Mouse (Mus musculus) liver, embryonic 14.5 days (tissue): Measurements from ENCODE around the gene Tmcc3. TPM values are rescaled to one million over a fixed set of nuclear protein-coding genes. Genes with fewer than 3 reads are reported as not detected.

Experiments
- ATAC-seq: fragments of 200-750 bp; cut with Nextera tagmentation; 2 replicates; pipeline ENCODE4 v1.8.0; 2017; ENCODE audit warnings: moderate number of reproducible peaks, mild to moderate bottlenecking, moderate library complexity; ENCODE audit not compliant: insufficient read depth
- DNase-seq, 3 experiments: peaks; one replicate each; pipeline ENCODE4 v3.0.0-alpha.2; 2012 to 2013; ENCODE audit warnings: low read depth in 3 of 3, low spot score in 3 of 3
- H3K27ac ChIP-seq: fragments of 300-500 bp; sonication (generic); 2 replicates; pipeline ENCODE4 v1.5.1; 2014; ENCODE audit warnings: moderate library complexity, mild to moderate bottlenecking, control low read depth, inconsistent platforms
- H3K27me3 ChIP-seq: fragments of 300-500 bp; sonication (generic); 2 replicates; pipeline ENCODE4 v1.6.1; 2014; ENCODE audit warnings: mild to moderate bottlenecking, low read length, moderate library complexity; ENCODE audit not compliant: control insufficient read depth, insufficient read depth
- H3K36me3 ChIP-seq: fragments of 300-500 bp; sonication (generic); replicated peaks from 2 replicates; pipeline ENCODE4 v1.6.1; 2014; ENCODE audit warnings: low read depth; ENCODE audit not compliant: control insufficient read depth, insufficient read depth
- H3K4me1 ChIP-seq, 2 experiments: fragments of 200-500 bp in 1 of 2; fragments of 300-500 bp in 1 of 2; sonication (generic) in 1 of 2; replicated peaks; 2 replicates each; pipeline ENCODE4 v1.6.1; 2012 to 2014; ENCODE audit warnings: antibody characterized with exemption in 1 of 2, inconsistent platforms in 1 of 2, low read length in 1 of 2; ENCODE audit not compliant: control insufficient read depth in 2 of 2, insufficient read depth in 2 of 2
- H3K4me2 ChIP-seq: fragments of 300-500 bp; sonication (generic); 2 replicates; pipeline ENCODE4 v1.6.1; 2014; ENCODE audit warnings: low read depth, mild to moderate bottlenecking, control low read depth, moderate library complexity
- H3K4me3 ChIP-seq, 2 experiments: fragments of 200-500 bp in 1 of 2; fragments of 300-500 bp in 1 of 2; sonication (generic) in 1 of 2; 2 replicates each; pipeline ENCODE4 v1.5.1; 2012 to 2014; ENCODE audit warnings: low read depth in 2 of 2, low read length in 2 of 2, mild to moderate bottlenecking in 2 of 2, control low read depth in 1 of 2, inconsistent platforms in 1 of 2, moderate library complexity in 1 of 2; ENCODE audit not compliant: insufficient read depth in 1 of 2
- H3K9ac ChIP-seq: fragments of 300-500 bp; sonication (generic); replicated peaks from 2 replicates; pipeline ENCODE4 v1.6.1; 2014; ENCODE audit warnings: mild to moderate bottlenecking, control low read depth, moderate library complexity
- H3K9me3 ChIP-seq: fragments of 300-500 bp; sonication (generic); 2 replicates; pipeline ENCODE4 v1.6.1; 2016; ENCODE audit warnings: low read length, mixed read lengths; ENCODE audit not compliant: control insufficient read depth
- CTCF ChIP-seq: IDR thresholded peaks from 2 replicates; pipeline ENCODE4 v1.5.1; 2016; ENCODE audit warnings: antibody characterized with exemption, low read depth, control low read depth
- EP300 ChIP-seq: IDR thresholded peaks from 2 replicates; pipeline ENCODE4 v1.6.1; 2016; ENCODE audit warnings: antibody characterized with exemption, low read depth
- WGBS: fragments of 180-500 bp; shearing (Covaris S2); extraction: QIAGEN DNeasy Blood & Tissue Kit; methylation state at CpG from one replicate; pipeline ENCODE4 v1.1.7; 2014; ENCODE audit not compliant: insufficient replicate concordance; 5-methylcytosine and 5-hydroxymethylcytosine counted together
- polyA plus RNA-seq, 2 experiments: library from polyadenylated mRNA; depleted of rRNA in 1 of 2; stranded (reverse) in 1 of 2; unstranded in 1 of 2; fragments of >200 nt; fragmentation: Nextera tagmentation in 1 of 2; extraction: Ambion mirVana in 1 of 2; gene quantifications; 2 replicates each; pipeline versions ENCODE4 v1.2.1 to v1.2.3; 2012 to 2014

Tmcc3 gene
- polyA plus RNA-seq, 2 experiments: 1.4 to 2.6 TPM

GRCm38 (mm10) chr10:94428186-94428942, 116.6 kb downstream of the Tmcc3 start:
- WGBS: 74% methylated on average over 12 of the region's 12 CpGs

GRCm38 (mm10) chr10:94430566-94430965, 118.8 kb downstream of the Tmcc3 start:
- 59% methylated on average over 6 of the region's 6 CpGs for WGBS
- H3K4me1 ChIP-seq: no peaks in the 10 kb centered on the region
- ATAC-seq (no peak), DNase-seq (no peak)
- TF ChIP-seq CTCF (no peak), EP300 (no peak)
- H3K9ac ChIP-seq: no peak overlapping the region
- H3K9me3 ChIP-seq: no peaks in the 10 kb centered on the region
- no peak overlapping the region for H3K4me3 ChIP-seq
- H3K27me3 ChIP-seq: no peaks in the 10 kb centered on the region
- H3K36me3 ChIP-seq: no peaks in the 10 kb centered on the region
- H3K4me2 ChIP-seq: no peak overlapping the region
- H3K27ac ChIP-seq: no peak overlapping the region

More at GRCm38 (mm10) chr10:94428186-94428942, 116.6 kb downstream of the Tmcc3 start:
- ATAC-seq: no peak
- H3K9ac ChIP-seq: no peak overlapping the region
- H3K4me3 ChIP-seq: no peak overlapping the region
- H3K27ac ChIP-seq: no peak overlapping the region
- H3K4me1 ChIP-seq: no peaks in the 10 kb centered on the region
- TF ChIP-seq EP300 (no peak), CTCF (no peak)
- no peak overlapping the region for H3K4me2 ChIP-seq
- no peaks in the 10 kb centered on the region for H3K36me3 ChIP-seq
- no peaks in the 10 kb centered on the region for H3K27me3 ChIP-seq
- no peak for DNase-seq
- H3K9me3 ChIP-seq: no peaks in the 10 kb centered on the region

GRCm38 (mm10) chr10:94432933-94433332, 121.2 kb downstream of the Tmcc3 start:
- Histone ChIP-seq H3K4me2 (no peak overlapping the region), H3K9ac (no peak overlapping the region), H3K9me3 (no peaks in the 10 kb centered on the region), H3K4me1 (no peaks in the 10 kb centered on the region), H3K36me3 (no peaks in the 10 kb centered on the region), H3K4me3 (no peak overlapping the region), H3K27ac (no peak overlapping the region), H3K27me3 (no peaks in the 10 kb centered on the region)
- TF ChIP-seq CTCF (no peak), EP300 (no peak)
- ATAC-seq: no peak
- 66% methylated on average over 5 of the region's 5 CpGs for WGBS
- DNase-seq: no peak

DNA sequence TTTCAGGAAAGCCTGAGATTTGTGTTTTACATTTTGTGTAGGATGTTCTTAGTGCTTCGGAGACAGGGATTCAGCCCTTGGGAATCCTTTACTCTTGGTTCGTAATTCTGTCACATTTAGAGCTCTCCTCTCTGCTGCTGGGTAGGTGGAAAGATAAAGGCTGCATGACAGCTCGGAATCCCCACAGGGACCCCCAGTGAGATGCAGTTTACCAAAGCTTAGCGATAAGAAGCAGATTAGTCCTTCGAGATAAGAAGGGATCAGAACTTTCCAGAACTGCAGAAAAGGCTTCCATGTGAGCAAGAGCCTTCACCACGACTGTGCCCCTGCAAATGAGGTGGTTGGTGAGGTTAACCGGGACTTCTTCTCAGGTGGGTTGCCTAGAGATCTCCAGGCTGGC, 122.2 kb downstream of the Tmcc3 start:
- H3K4me1 ChIP-seq: no peaks in the 10 kb centered on the region
- no peaks in the 10 kb centered on the region for H3K9me3 ChIP-seq
- H3K4me3 ChIP-seq: no peak overlapping the region
- TF ChIP-seq CTCF (no peak), EP300 (no peak)
- H3K27ac ChIP-seq: no peak overlapping the region
- DNase-seq (no peak), ATAC-seq (no peak)
- H3K36me3 ChIP-seq: no peaks in the 10 kb centered on the region
- H3K4me2 ChIP-seq: no peak overlapping the region
- no peak overlapping the region for H3K9ac ChIP-seq
- WGBS: 41% methylated on average over 7 of the region's 7 CpGs
- H3K27me3 ChIP-seq: no peaks in the 10 kb centered on the region

DNA sequence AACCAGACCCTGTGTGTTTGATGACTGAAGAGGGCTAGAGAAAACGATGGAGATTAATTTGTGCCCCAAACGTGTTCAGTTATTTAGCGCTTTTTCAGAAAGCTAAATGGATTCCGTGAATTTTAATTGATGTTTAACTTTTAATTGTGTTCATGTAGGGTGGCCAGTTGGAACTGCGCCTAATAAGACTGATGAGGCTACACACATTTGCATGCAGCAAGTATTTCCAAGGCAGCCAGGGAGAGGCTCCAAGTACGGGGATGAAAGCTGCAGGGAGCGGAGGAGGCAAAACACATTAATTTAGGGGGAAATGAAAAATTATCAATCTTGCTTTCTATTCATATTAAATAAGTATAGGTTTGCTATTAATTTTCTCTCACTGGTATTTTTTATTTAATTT, 131.0 kb downstream of the Tmcc3 start:
- Histone ChIP-seq H3K36me3 (no peaks in the 10 kb centered on the region), H3K4me2 (no peak overlapping the region), H3K27me3 (no peaks in the 10 kb centered on the region), H3K4me3 (no peak overlapping the region), H3K27ac (no peak overlapping the region), H3K9me3 (no peaks in the 10 kb centered on the region), H3K4me1 (no peaks in the 10 kb centered on the region), H3K9ac (no peak overlapping the region)
- 73% methylated on average over 7 of the region's 7 CpGs for WGBS
- TF ChIP-seq CTCF (no peak), EP300 (no peak)
- ATAC-seq (no peak), DNase-seq (no peak)
